Comparison of ENCODE assay signal across 13 mouse cellular contexts in genomic region chr10:95659471-95660150, GRCm38 (mm10). TPM values are rescaled to one million over a fixed set of nuclear protein-coding genes. Genes with fewer than 3 reads are reported as not detected.
DNase-seq lines count a peak whose midpoint lies in the region; ATAC-seq and TF ChIP-seq lines count a peak whose summit lies in the region.
"Had no signal": no experiment of that assay in that cellular context is flagged by ENCODE, and none has a peak within 500 bp of the region (broad histone marks: within the 10 kb centered on the region; RNA-seq: fewer than 3 reads in every experiment).

No protein-coding gene starts in this region.

- H3K36me3 ChIP-seq in kidney, embryonic 15.5 days: no peaks in the 10 kb centered on the region
- H3K36me3 ChIP-seq in heart, embryonic 14.5 days (ENCODE audit: control insufficient read depth, insufficient read depth, low read length): no peaks in the 10 kb centered on the region
- H3K36me3 ChIP-seq in lung, postnatal 0 days (ENCODE audit: insufficient read depth, low read length): no peaks in the 10 kb centered on the region
- H3K36me3 ChIP-seq: neural tube, embryonic 12.5 days had no signal

- ATAC-seq in kidney, embryonic 15.5 days (replicated peaks; ENCODE audit: low FRiP score): no peak
- no peak for ATAC-seq in heart, embryonic 14.5 days (ENCODE audit: insufficient number of reproducible peaks, insufficient read depth, low FRiP score, low read depth)
- peak; percentile 61; the same call in 1 of the 2 replicates for ATAC-seq in lung, postnatal 0 days

- no peak overlapping the region for H3K9ac ChIP-seq in kidney, embryonic 15.5 days
- H3K9ac ChIP-seq in heart, embryonic 14.5 days (ENCODE audit: low read length): no peak overlapping the region
- H3K9ac ChIP-seq in lung, postnatal 0 days (replicated peaks; ENCODE audit: low read depth): no peak overlapping the region
- H3K9ac ChIP-seq: neural tube, embryonic 12.5 days had no signal

- peak overlapping the region; percentile 41; the same call in 1 of the 2 replicates for H3K27ac ChIP-seq in kidney, embryonic 15.5 days
- peak overlapping the region; percentile 2 to 7; a peak in 2 of 4 replicates for H3K27ac ChIP-seq in heart, embryonic 14.5 days (replicated peaks in 1 of 2; ENCODE audit: control insufficient read depth in 1 of 2, insufficient read depth in 1 of 2, low read depth in 2 of 2, low read length in 2 of 2)
- H3K27ac ChIP-seq in lung, postnatal 0 days (ENCODE audit: low read length): no peak overlapping the region
- H3K27ac ChIP-seq: neural tube, embryonic 12.5 days had no signal

- H3K9me3 ChIP-seq in kidney, embryonic 15.5 days (replicated peaks): no peaks in the 10 kb centered on the region
- no peaks in the 10 kb centered on the region for H3K9me3 ChIP-seq in heart, embryonic 14.5 days (ENCODE audit: control insufficient read depth, low read length)
- H3K9me3 ChIP-seq in lung, postnatal 0 days (ENCODE audit: low read length): no peaks in the 10 kb centered on the region
- H3K9me3 ChIP-seq: neural tube, embryonic 12.5 days had no signal

- H3K4me2 ChIP-seq in kidney, embryonic 15.5 days: no peak overlapping the region
- no peak overlapping the region for H3K4me2 ChIP-seq in heart, embryonic 14.5 days (ENCODE audit: low read length)
- H3K4me2 ChIP-seq in lung, postnatal 0 days (replicated peaks; ENCODE audit: low read depth, low read length): no peak overlapping the region
- H3K4me2 ChIP-seq: neural tube, embryonic 12.5 days had no signal

- 80% methylated on average over 8 of the region's 8 CpGs for WGBS in kidney, embryonic 15.5 days
- whole genome bisulfite sequencing in heart, embryonic 14.5 days: 63% methylated on average over 8 of the region's 8 CpGs
- WGBS in lung, postnatal 0 days: 36% methylated on average over 8 of the region's 8 CpGs

- TF ChIP-seq EP300 in lung, postnatal 0 days (IDR thresholded peaks at IDR 0.05): no peak

- no peak for TF ChIP-seq POLR2A in brain, embryonic 14.5 days (IDR thresholded peaks at IDR 0.05; ENCODE audit: borderline replicate concordance, extremely low read depth, insufficient read depth, insufficient read length, poor library complexity, severe bottlenecking)

- H3K4me3 ChIP-seq in kidney, embryonic 15.5 days (replicated peaks): no peak overlapping the region
- no peak overlapping the region for H3K4me3 ChIP-seq in heart, embryonic 14.5 days (ENCODE audit: control insufficient read depth in 1 of 2, insufficient read depth in 1 of 2, low read depth in 1 of 2, low read length in 2 of 2)
- H3K4me3 ChIP-seq in lung, postnatal 0 days (ENCODE audit: low read depth, low read length): no peak overlapping the region
- H3K4me3 ChIP-seq: neural tube, embryonic 12.5 days had no signal

- no peak for DNase-seq in kidney, adult 18-20 months
- peak; percentile 20 for DNase-seq in brain, embryonic 14.5 days (ENCODE audit: low read depth)
- DNase-seq in lung, postnatal 0 days (ENCODE audit: low spot score): peak; percentile 58
- DNase-seq in thymus, postnatal 4 days: no peak
- no peak for DNase-seq in gastrocnemius, postnatal 10 days
- DNase-seq: cerebellum, postnatal 36 days had no signal

- H3K27me3 ChIP-seq in kidney, embryonic 15.5 days: no peaks in the 10 kb centered on the region
- H3K27me3 ChIP-seq in heart, embryonic 14.5 days (ENCODE audit: control insufficient read depth, insufficient read depth, low read length): no peaks in the 10 kb centered on the region
- H3K27me3 ChIP-seq in lung, postnatal 0 days (replicated peaks; ENCODE audit: insufficient read depth, low read length): no peaks in the 10 kb centered on the region
- H3K27me3 ChIP-seq: CH12.LX; neural tube, embryonic 12.5 days had no signal

- peaks cover 11% of the 10 kb centered on the region; the same call in 1 of the 2 replicates for H3K4me1 ChIP-seq in kidney, embryonic 15.5 days
- H3K4me1 ChIP-seq in heart, embryonic 14.5 days (ENCODE audit: control insufficient read depth in 2 of 2, insufficient read depth in 2 of 2, low read length in 2 of 2): peaks cover 0 to 3% of the 10 kb centered on the region in 2 experiments; a peak in 1 of 4 replicates
- H3K4me1 ChIP-seq in lung, postnatal 0 days (ENCODE audit: insufficient read depth, low read depth, low read length): no peaks in the 10 kb centered on the region

- no peak for TF ChIP-seq CTCF in brain, embryonic 14.5 days (IDR thresholded peaks at IDR 0.05; ENCODE audit: borderline replicate concordance, extremely low read depth, insufficient read depth, insufficient read length)
- no peak for TF ChIP-seq CTCF in lung, postnatal 0 days (IDR thresholded peaks at IDR 0.05)

RNA-seq across cellular contexts. Expression of gene Anapc15-ps, which starts 13.6 kb away (rescaled TPM):
- polyA plus RNA-seq in kidney, embryonic 15.5 days (2015; fragmentation: Nextera tagmentation; extraction: Ambion mirVana): 0.47 TPM in 1 of 2 replicates, not detected in the other
- 0.34 and 0.49 TPM in 2 replicates for polyA plus RNA-seq in brain, embryonic 14.5 days (2012; rRNA removed)
- polyA plus RNA-seq in heart, embryonic 14.5 days (2014; fragmentation: Nextera tagmentation; extraction: Ambion mirVana): not detected in 2 replicates
- not detected in 2 replicates for polyA plus RNA-seq in lung, postnatal 0 days (2015; fragmentation: Nextera tagmentation; extraction: Ambion mirVana)
- not detected for total RNA-seq in gastrocnemius, postnatal 10 days (2021)
- total RNA-seq: gastrocnemius, postnatal 4 days; layer of hippocampus, adult 8-10 months had no signal
- polyA plus RNA-seq: limb, embryonic 11.5 days; neural tube, embryonic 12.5 days had no signal

Comparison
In these comparisons a context has a peak if more than half of its experiments do, and no peak if none do; other contexts are left out.
1. DNase-seq: peak in brain, embryonic 14.5 days (single experiment) and lung, postnatal 0 days (single experiment); none in kidney, adult 18-20 months (single experiment), thymus, postnatal 4 days (single experiment) and gastrocnemius, postnatal 10 days (single experiment).